Mouse (Mus musculus): ENCODE measurements around the gene Nxn.

Gene Nxn

DNA sequence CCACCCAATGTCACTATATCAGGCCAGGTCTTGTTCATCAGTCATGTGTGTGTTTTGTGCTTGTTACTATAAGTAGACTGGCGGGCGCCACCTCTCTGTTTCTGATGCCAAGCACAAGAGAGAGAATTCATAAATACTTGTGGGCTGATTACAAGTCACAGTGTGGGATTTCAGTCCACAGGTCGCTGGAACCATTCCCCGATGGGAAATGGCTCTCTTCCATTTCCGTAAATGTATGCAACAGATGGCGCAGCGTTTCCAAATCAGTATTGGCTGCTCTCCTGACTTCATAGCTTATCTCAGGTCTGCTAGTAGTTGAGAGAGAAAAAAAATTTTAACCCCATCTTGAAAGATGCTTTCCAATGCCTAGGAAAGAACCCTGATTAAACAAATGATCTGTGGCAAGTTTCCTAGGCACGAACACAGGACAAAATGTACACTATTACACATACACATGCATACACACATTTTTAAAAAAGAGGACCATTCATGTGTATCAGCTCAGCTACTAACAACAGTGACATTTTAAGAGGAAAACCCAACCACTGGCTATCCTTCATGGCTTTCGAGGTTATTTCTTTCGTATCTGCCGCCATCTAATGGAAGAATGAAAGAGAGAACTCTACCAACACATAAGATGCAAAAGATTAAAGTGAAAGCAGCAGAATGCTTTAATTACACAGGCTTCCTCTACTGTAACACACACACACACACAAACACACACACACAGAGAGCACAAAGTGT lies 819 bp upstream of the Nxn start:
- no peak for DNase-seq (ENCODE audit: low spot score)

DNA sequence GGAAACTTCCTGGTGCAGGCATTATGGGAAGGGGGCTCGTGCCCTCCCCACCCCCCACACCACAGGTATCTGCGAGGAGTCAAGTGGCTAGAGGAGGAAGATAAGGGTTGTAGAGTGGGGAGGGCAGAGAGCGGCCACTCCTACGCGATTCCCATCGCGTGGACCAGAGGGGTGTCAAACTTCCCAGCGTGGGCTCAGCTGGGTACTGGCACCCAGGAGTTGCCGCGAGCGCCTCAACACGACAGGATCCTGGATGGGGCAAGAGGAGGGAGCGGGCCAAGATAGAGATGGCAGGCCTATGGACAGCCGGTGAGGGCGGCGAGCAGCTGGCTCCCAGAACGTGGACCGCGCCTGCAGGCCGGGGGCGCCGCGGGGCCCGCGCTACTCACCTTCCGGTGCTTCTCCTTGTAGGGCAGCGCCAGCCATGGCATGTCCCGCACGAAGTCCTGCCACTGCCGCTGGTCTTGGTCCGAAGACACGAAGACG lies 585 bp downstream of the Nxn start:
- DNase-seq (ENCODE audit: low spot score), result peak; percentile 63

- peak; percentile 69 for DNase-seq (ENCODE audit: low spot score)
Observed at GRCm38 (mm10) chr11:76397650-76398311, 1.2 kb downstream of the Nxn start.

DNA sequence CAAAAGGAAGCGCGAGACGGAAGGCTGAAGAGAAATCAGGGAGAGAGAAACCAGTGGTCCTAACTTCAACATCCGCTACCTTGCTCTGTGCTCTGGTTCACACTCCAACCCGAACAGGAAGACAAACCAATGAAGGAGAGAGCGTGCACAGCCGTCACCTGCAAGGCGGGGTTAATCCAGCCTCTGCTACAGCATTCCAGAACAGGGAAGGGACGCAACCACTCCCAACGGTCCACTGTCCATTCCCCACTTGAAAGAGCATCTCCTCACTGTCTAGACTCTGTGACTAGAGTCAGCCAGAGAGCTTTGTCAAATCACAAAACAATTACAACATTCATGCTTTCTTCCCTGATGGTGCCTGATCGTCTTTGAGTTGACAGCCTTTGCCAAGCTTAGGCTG lies 5.9 kb downstream of the Nxn start:
- no peak for DNase-seq (ENCODE audit: low spot score)

- DNase-seq (ENCODE audit: low spot score), result no peak
Observed at GRCm38 (mm10) chr11:76392532-76392931, 6.4 kb downstream of the Nxn start.

DNA sequence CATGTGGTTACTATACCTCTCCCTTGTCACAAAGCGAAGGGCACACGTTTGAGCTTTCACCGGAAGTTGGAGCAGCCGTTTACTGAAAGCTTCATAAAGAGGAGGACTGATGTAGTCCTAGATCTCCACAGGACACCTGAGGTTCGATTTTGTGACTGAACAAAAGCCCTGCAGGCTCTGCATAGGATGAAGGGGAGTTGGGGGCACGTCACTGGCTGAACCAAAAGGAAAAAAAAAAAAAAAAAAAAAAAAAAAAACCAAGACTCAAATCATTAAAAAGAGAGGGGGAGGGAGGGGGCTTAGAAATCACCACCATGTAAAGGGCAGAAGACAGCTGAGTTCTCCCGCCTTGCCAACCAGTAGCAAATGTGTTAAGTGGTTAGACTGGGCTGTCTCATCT lies 10.2 kb downstream of the Nxn start:
- no peak for DNase-seq (ENCODE audit: low spot score)

GRCm38 (mm10) chr11:76387097-76387496 lies 11.8 kb downstream of the Nxn start:
- DNase-seq (ENCODE audit: low spot score), result no peak

DNA sequence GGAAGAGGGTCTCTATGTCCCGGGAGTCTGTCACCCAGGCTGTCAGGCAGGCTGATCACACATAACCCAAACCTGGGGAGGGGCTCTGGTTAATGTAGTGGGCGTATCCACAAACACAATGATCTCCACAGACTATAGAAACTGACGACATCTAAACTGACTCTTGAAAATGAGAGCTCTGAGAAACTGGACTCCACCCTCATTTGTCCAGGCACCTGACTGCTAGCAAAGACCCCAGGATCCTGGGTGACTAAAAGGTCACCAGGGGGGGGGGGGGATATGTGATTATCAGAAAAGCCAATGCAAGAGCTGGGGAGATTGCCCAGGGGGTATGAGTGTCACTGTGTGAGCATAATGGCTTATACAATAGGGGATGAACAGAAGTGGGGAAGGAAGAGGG lies 13.2 kb downstream of the Nxn start:
- no peak for DNase-seq (ENCODE audit: low spot score)

GRCm38 (mm10) chr11:76385017-76385416 lies 13.9 kb downstream of the Nxn start:
- no peak for DNase-seq (ENCODE audit: low spot score)

GRCm38 (mm10) chr11:76384307-76384706 lies 14.6 kb downstream of the Nxn start:
- DNase-seq (ENCODE audit: low spot score), result no peak

DNA sequence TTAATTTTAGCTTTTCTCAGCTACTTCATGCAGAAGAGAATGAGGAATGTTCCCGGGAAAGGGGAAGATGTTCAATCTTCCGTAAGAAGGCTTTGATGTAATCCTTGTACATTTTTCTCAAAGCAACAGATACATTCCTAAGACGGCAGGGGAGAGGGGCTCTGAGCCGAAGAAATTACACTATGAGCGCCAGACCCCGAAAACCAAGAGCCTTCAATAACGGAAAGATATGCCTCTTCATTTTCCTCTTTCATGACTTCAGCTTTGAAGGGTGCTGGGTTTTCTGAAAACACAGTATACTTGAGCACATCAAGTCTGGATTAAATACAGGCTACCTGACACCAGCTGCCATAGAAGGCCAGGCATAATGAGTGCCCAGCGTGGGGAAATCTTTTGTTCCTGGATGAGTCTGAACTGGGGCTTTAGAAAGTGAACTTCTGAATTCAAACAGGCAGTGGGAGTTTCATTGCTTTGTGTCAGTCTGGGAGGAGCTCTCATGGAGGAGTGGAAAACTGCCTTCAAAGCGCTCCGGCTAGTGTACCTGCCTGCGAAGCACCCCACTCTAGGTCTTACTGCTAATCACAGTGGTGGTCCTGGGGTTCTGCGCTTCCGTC lies 16.1 kb downstream of the Nxn start:
- no peak for DNase-seq (ENCODE audit: low spot score)

- DNase-seq (ENCODE audit: low spot score), result peak; percentile 31
Observed at GRCm38 (mm10) chr11:76381201-76381885, 17.6 kb downstream of the Nxn start.

- peak; percentile 46 for DNase-seq (ENCODE audit: low spot score)
Observed at GRCm38 (mm10) chr11:76379921-76380544, 18.9 kb downstream of the Nxn start.

DNA sequence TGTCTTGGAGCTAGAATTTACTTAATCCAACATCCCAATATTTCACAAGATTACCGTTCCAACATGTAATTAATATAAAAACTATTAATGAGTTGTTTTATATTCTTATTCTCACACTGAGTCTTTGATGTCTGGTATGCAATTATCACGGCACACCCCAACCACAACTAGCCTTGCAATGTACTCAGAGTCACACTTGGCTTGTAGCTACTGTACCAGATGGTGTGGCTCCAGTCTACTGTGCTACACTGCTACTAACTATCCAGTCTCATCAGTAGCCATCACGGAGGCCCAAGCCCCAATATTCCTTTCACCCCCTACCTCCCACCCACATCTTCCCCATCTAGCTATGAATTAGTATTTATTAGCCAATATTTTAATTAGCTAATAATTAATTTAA lies 22.5 kb downstream of the Nxn start:
- DNase-seq (ENCODE audit: low spot score), result no peak

DNA sequence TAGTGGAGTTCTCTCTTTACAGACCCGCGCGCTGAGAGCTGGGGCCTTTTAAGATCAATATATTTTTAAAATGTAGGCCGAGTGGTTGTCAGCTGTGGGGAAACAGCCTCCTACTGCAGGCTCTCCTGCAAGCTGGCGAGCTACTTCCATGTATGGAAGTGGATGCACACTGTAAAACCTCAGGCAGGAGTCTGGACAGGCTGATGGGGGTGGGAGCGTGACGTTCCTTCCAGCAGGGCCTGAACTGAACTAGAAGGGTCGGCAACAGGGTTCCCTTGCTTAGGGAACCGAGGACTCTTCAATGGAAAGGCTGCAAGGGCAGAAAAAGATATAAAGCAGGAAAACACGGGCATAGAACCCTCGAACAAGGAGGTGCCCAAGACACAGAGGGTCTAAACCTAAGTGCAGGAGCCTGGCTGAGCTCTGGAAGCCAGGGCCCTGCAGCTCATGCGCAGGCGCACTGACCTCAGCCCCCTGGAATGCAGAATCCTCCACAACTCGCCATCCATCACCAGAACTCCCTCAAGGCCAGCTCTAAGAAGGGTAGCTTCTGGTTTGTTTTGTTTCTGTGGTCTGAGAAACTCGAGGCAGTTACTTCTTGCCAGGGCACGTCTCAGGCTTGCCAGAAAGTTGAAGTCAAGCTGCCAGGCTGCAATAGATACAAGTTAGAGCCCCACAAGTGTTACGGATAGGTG lies 24.3 kb downstream of the Nxn start:
- peak; percentile 84 for DNase-seq (ENCODE audit: low spot score)

GRCm38 (mm10) chr11:76372534-76372933 lies 26.4 kb downstream of the Nxn start:
- DNase-seq (ENCODE audit: low spot score), result no peak

- no peak for DNase-seq (ENCODE audit: low spot score)
Observed at GRCm38 (mm10) chr11:76372120-76372519, 26.8 kb downstream of the Nxn start.

DNA sequence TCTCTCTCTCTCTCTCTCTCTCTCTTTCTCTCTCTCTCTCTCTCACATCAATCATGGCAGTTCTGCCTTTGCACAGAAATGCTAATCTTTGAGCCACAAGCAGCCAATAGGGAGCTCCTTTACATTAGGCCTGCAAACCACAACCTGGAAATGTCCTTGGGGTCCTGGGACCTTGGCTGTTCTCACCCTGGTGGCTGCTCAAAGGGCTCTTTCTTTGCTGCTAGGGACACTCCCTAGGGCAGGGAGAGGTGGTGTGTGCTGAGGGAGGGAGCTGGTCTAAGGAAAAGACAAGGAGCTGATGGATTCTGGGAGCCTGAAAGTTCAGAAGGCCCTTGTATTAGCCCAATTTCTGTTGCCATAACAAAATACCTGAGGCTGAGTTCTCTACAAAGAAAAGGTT lies 28.4 kb downstream of the Nxn start:
- DNase-seq (ENCODE audit: low spot score), result no peak

GRCm38 (mm10) chr11:76366720-76367119 lies 32.2 kb downstream of the Nxn start:
- no peak for DNase-seq (ENCODE audit: low spot score)

DNA sequence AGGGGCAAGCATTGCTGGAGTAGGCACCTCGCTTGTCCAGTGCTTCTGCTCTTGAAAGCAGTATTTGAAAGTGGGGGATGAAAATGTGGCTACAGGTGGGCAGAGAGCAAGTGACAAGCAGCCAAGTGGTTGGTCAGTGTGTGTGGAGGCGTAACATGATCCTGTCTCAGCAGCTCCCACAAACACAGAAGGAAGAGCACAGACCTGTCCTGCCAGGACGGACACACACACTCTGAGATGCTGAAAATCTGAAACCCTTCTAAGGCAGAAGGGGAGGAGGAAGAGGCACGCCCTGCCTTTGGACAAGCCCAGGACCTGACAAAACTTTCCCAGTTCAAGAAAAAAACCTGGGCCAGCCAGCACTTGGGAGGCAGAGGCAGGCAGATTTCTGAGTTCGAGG lies 34.9 kb downstream of the Nxn start:
- no peak for DNase-seq (ENCODE audit: low spot score)

GRCm38 (mm10) chr11:76363636-76364035 lies 35.3 kb downstream of the Nxn start:
- DNase-seq (ENCODE audit: low spot score), result no peak

DNA sequence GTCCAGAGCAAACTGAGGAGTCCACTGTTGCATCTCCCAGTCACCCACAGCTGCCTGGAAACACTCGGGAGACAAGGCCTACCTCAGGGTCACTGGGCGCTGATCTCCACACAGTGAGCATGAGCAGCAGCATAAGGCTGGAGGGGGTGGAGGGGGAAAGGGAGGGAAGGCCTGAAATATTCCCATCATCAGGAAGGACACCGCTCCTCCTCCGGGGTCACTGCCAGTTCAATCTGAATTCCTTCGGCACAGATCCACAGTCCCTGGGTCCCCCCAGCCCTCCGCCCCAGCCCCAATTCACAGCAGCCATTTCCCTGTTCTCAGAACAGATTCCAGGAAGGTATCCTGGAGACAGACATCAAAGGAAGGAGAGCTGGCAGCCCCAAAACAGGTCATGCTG lies 35.8 kb downstream of the Nxn start:
- DNase-seq (ENCODE audit: low spot score), result no peak
